Comparison of ENCODE assay signal across 20 mouse cellular contexts in the genomic region with DNA sequence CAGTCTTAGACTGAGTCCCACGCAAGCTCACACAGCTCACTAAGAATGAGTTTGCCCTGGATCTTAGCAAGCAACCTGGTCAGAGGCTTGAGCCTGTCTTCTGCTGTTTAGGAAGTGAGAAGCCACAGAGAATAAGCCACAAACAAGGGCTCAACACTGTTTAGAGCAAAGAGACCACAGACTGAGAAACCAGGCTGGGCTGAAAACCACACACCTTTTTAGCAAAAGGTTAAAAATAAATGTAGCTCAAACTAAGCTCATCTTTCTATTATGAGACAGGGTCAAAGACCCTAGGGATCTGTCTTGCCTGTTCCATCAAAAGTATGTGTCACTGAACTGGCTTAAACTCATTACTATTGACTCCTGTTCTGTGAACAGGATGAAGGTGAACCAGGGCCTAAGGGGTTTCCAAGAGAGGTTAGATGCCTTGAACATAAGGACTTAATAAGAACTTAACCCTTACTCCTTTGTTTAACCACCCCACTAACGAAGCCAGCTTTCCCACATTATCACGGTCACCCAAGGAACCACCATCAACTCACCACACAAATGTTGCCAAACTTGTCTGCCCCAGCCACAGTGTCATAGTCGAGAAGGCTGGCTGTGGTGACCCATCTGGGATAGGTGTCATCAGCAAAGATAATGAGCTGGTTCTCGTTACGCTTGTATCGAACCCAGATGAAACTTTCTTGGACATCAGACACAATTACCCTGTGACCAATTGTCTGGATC. TPM values are rescaled to one million over a fixed set of nuclear protein-coding genes. Genes with fewer than 3 reads are reported as not detected.
"Had no signal": no experiment of that assay in that cellular context is flagged by ENCODE, and none has a peak within 500 bp of the region (broad histone marks: within the 10 kb centered on the region; RNA-seq: fewer than 3 reads in every experiment).

No protein-coding gene starts in this region.

- DNase-seq: lung, adult 18-20 months; lung, embryonic 14.5 days; lung, postnatal 10 days; lung, postnatal 4 days; midbrain, embryonic 14.5 days; retina, postnatal 1 day; right cerebral cortex, adult 18-20 months; right cerebral cortex, postnatal 25 days; right cerebral cortex, postnatal 4 days; thymus, adult 18-20 months; thymus, postnatal 14 days; thymus, postnatal 36 days had no signal

- H3K9ac ChIP-seq: lung, embryonic 14.5 days; neural tube, embryonic 13.5 days; neural tube, embryonic 15.5 days had no signal

- H3K4me2 ChIP-seq: lung, embryonic 14.5 days; neural tube, embryonic 13.5 days; neural tube, embryonic 15.5 days had no signal

- H3K9me3 ChIP-seq: midbrain, embryonic 10.5 days; neural tube, embryonic 13.5 days; neural tube, embryonic 15.5 days had no signal

- H3K27ac ChIP-seq: midbrain, embryonic 10.5 days; neural tube, embryonic 13.5 days; neural tube, embryonic 15.5 days had no signal

- ATAC-seq: midbrain, embryonic 16.5 days had no signal

- H3K4me1 ChIP-seq: midbrain, embryonic 10.5 days; neural tube, embryonic 13.5 days; neural tube, embryonic 15.5 days had no signal

- H3K4me3 ChIP-seq: midbrain, embryonic 10.5 days; myocyte; neural tube, embryonic 13.5 days; neural tube, embryonic 15.5 days had no signal

- H3K27me3 ChIP-seq: neural tube, embryonic 13.5 days; neural tube, embryonic 15.5 days had no signal

RNA-seq across cellular contexts. Expression of gene Il34, which starts 7.5 kb away (rescaled TPM):
- total RNA-seq: megakaryocyte, adult 5-6 weeks; megakaryocyte-erythroid progenitor cell, adult 5-6 weeks had no signal
- polyA plus RNA-seq: neural tube, embryonic 11.5 days had no signal
